Mouse (Mus musculus): ENCODE measurements at regions not wholly inside any gene's neighbourhood (a gene's known extent, or its start where the extent isn't known, plus 50 kb on each side); places are given as distances from the start of the nearest gene placed in this dataset.

DNA sequence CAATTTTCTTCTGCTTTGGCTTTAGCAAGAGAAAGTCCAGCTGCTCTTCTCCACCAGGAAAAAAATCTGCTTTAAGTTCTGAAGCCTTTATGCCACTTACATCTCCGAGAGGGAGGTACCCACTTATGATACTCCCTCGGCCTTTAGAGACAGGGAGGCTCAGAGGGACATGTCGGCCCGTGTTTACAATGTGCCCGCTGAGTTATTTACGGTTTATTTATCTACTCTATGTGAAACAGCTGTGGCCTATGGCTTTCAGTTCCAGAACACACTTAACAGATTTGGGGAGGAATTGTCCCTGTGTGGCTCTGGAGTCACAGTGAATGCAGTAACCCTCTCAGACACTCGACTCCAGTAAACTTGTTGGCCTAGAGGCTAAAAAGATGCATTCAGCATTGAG is 409.3 kb upstream of the Tnp1 start:
- ATAC-seq (replicated peaks; ENCODE audit: low FRiP score): no peak

GRCm38 (mm10) chr1:73418196-73418595 is 402.5 kb upstream of the Tnp1 start:
- Histone ChIP-seq H3K4me2 (no peak overlapping the region), H3K27ac (ENCODE audit: low read depth, low read length) (no peak overlapping the region), H3K4me1 (replicated peaks; ENCODE audit: control insufficient read depth, insufficient read depth, low read length) (no peaks in the 10 kb centered on the region), H3K9ac (ENCODE audit: low read depth, low read length) (no peak overlapping the region), H3K27me3 (replicated peaks; ENCODE audit: control insufficient read depth, insufficient read depth, low read length) (no peaks in the 10 kb centered on the region), H3K9me3 (ENCODE audit: control insufficient read depth, low read length) (no peaks in the 10 kb centered on the region), H3K4me3 (ENCODE audit: low read depth, low read length) (no peak overlapping the region), H3K36me3 (ENCODE audit: control insufficient read depth, insufficient read depth, low read length) (no peaks in the 10 kb centered on the region)
- DNase-seq (ENCODE audit: low spot score) (no peak), ATAC-seq (replicated peaks; ENCODE audit: low FRiP score) (no peak)
- 69% methylated on average over 2 of the region's 2 CpGs for whole genome bisulfite sequencing

More for the DNA sequence above, 409.3 kb upstream of the Tnp1 start:
- Histone ChIP-seq H3K4me1 (replicated peaks; ENCODE audit: control insufficient read depth, insufficient read depth, low read length) (no peaks in the 10 kb centered on the region), H3K4me2 (no peak overlapping the region), H3K27ac (ENCODE audit: low read depth, low read length) (no peak overlapping the region), H3K9ac (ENCODE audit: low read depth, low read length) (no peak overlapping the region), H3K9me3 (ENCODE audit: control insufficient read depth, low read length) (no peaks in the 10 kb centered on the region), H3K4me3 (ENCODE audit: low read depth, low read length) (no peak overlapping the region), H3K36me3 (ENCODE audit: control insufficient read depth, insufficient read depth, low read length) (no peaks in the 10 kb centered on the region), H3K27me3 (replicated peaks; ENCODE audit: control insufficient read depth, insufficient read depth, low read length) (no peaks in the 10 kb centered on the region)
- WGBS: 69% methylated on average over 7 of the region's 7 CpGs
- DNase-seq (ENCODE audit: low spot score): no peak

GRCm38 (mm10) chr1:73411452-73411851 is 395.7 kb upstream of the Tnp1 start:
- no peak overlapping the region for H3K9ac ChIP-seq (ENCODE audit: low read depth, low read length)
- H3K4me2 ChIP-seq: no peak overlapping the region
- 90% methylated on average over 2 of the region's 2 CpGs for WGBS
- H3K4me3 ChIP-seq (ENCODE audit: low read depth, low read length): no peak overlapping the region
- DNase-seq (ENCODE audit: low spot score) (no peak), ATAC-seq (replicated peaks; ENCODE audit: low FRiP score) (no peak)
- no peaks in the 10 kb centered on the region for H3K27me3 ChIP-seq (replicated peaks; ENCODE audit: control insufficient read depth, insufficient read depth, low read length)
- no peak overlapping the region for H3K27ac ChIP-seq (ENCODE audit: low read depth, low read length)
- H3K4me1 ChIP-seq (replicated peaks; ENCODE audit: control insufficient read depth, insufficient read depth, low read length): no peaks in the 10 kb centered on the region
- no peaks in the 10 kb centered on the region for H3K9me3 ChIP-seq (ENCODE audit: control insufficient read depth, low read length)
- H3K36me3 ChIP-seq (ENCODE audit: control insufficient read depth, insufficient read depth, low read length): no peaks in the 10 kb centered on the region

- H3K4me1 ChIP-seq (replicated peaks; ENCODE audit: control insufficient read depth, insufficient read depth, low read length): no peaks in the 10 kb centered on the region
- H3K27me3 ChIP-seq (replicated peaks; ENCODE audit: control insufficient read depth, insufficient read depth, low read length): no peaks in the 10 kb centered on the region
- DNase-seq (ENCODE audit: low spot score): no peak
- ATAC-seq (replicated peaks; ENCODE audit: low FRiP score): no peak
- H3K9me3 ChIP-seq (ENCODE audit: control insufficient read depth, low read length): no peaks in the 10 kb centered on the region
- no peak overlapping the region for H3K4me3 ChIP-seq (ENCODE audit: low read depth, low read length)
- WGBS: 58% methylated on average over 3 of the region's 3 CpGs
- no peak overlapping the region for H3K4me2 ChIP-seq
- no peak overlapping the region for H3K27ac ChIP-seq (ENCODE audit: low read depth, low read length)
- H3K36me3 ChIP-seq (ENCODE audit: control insufficient read depth, insufficient read depth, low read length): no peaks in the 10 kb centered on the region
- H3K9ac ChIP-seq (ENCODE audit: low read depth, low read length): no peak overlapping the region
These were observed 383.5 kb upstream of the Tnp1 start for GRCm38 (mm10) chr1:73399178-73399577.

DNA sequence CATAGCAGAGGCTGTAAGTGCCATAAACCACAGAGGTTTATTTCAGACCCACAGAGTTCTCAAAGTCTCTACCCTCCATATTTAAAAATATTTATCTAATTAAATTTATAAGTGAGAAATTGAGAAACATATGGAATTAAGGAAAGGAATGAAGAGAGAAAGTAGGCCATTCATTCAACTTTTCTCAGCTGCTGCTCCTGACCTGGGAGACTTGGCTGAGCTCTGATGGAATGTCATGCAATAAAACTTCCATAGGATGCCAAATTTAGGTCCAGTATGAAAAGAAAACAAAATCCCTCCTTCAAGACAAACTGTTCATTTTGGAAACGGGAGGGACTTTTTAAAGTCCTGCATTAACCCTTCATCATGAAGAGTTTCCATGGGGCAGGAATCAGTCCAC is 379.3 kb upstream of the Tnp1 start:
- no peak overlapping the region for H3K4me3 ChIP-seq (ENCODE audit: low read depth, low read length)
- no peaks in the 10 kb centered on the region for H3K36me3 ChIP-seq (ENCODE audit: control insufficient read depth, insufficient read depth, low read length)
- no peak overlapping the region for H3K4me2 ChIP-seq
- H3K9ac ChIP-seq (ENCODE audit: low read depth, low read length): no peak overlapping the region
- no peaks in the 10 kb centered on the region for H3K9me3 ChIP-seq (ENCODE audit: control insufficient read depth, low read length)
- no peaks in the 10 kb centered on the region for H3K27me3 ChIP-seq (replicated peaks; ENCODE audit: control insufficient read depth, insufficient read depth, low read length)
- no peak overlapping the region for H3K27ac ChIP-seq (ENCODE audit: low read depth, low read length)
- H3K4me1 ChIP-seq (replicated peaks; ENCODE audit: control insufficient read depth, insufficient read depth, low read length): no peaks in the 10 kb centered on the region
- WGBS: 58% methylated on average over 1 of the region's 1 CpGs
- ATAC-seq (replicated peaks; ENCODE audit: low FRiP score) (no peak), DNase-seq (ENCODE audit: low spot score) (no peak)

DNA sequence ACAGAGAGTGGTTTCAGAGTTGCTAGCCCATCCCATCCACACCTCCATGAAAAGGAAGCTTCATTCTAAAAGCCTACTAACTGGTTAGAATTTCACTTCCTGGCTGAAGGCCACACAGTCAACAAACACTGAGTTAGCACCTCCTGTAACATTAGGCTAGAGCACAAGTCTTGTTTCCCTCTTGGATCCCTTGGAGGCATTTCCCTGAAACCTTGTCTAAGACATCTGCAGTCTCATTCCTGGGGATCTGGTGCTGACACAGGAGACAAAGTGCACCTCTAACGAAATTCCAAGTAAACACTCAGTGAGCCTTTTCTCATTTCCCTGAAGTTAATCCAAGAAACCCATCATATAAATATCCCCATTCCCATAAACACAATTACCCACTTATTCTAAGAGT is 378.8 kb upstream of the Tnp1 start:
- DNase-seq (ENCODE audit: low spot score) (no peak), ATAC-seq (replicated peaks; ENCODE audit: low FRiP score) (no peak)
- Histone ChIP-seq H3K27me3 (replicated peaks; ENCODE audit: control insufficient read depth, insufficient read depth, low read length) (no peaks in the 10 kb centered on the region), H3K4me2 (no peak overlapping the region), H3K4me1 (replicated peaks; ENCODE audit: control insufficient read depth, insufficient read depth, low read length) (no peaks in the 10 kb centered on the region), H3K4me3 (ENCODE audit: low read depth, low read length) (no peak overlapping the region), H3K36me3 (ENCODE audit: control insufficient read depth, insufficient read depth, low read length) (no peaks in the 10 kb centered on the region), H3K9me3 (ENCODE audit: control insufficient read depth, low read length) (no peaks in the 10 kb centered on the region), H3K27ac (ENCODE audit: low read depth, low read length) (no peak overlapping the region), H3K9ac (ENCODE audit: low read depth, low read length) (no peak overlapping the region)
- WGBS: 60% methylated on average over 1 of the region's 1 CpGs

DNA sequence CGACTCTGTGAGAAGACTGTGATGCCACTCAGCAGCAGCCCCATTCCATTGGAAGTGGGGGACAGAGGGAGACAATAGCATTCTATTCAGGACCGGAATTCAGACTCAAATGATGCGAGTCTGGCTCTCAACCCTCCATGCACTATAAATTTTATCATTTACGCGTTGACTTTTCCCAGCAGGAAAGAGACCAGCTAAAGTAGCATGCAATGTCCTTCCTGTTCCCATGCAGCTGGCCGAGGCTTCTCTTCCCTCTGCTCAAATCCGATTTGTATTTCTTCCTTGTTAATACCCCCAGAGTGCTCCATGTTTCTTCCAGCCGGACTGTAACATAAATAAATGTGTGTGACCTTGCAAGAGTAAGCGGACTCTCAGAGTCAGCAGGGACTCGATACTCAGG is 376.4 kb upstream of the Tnp1 start:
- H3K4me3 ChIP-seq (ENCODE audit: low read depth, low read length): no peak overlapping the region
- WGBS: 73% methylated on average over 10 of the region's 10 CpGs
- H3K4me2 ChIP-seq: no peak overlapping the region
- DNase-seq (ENCODE audit: low spot score): no peak
- no peak overlapping the region for H3K9ac ChIP-seq (ENCODE audit: low read depth, low read length)
- no peaks in the 10 kb centered on the region for H3K27me3 ChIP-seq (replicated peaks; ENCODE audit: control insufficient read depth, insufficient read depth, low read length)
- no peaks in the 10 kb centered on the region for H3K9me3 ChIP-seq (ENCODE audit: control insufficient read depth, low read length)
- no peak for ATAC-seq (replicated peaks; ENCODE audit: low FRiP score)
- H3K4me1 ChIP-seq (replicated peaks; ENCODE audit: control insufficient read depth, insufficient read depth, low read length): no peaks in the 10 kb centered on the region
- no peak overlapping the region for H3K27ac ChIP-seq (ENCODE audit: low read depth, low read length)
- no peaks in the 10 kb centered on the region for H3K36me3 ChIP-seq (ENCODE audit: control insufficient read depth, insufficient read depth, low read length)

DNA sequence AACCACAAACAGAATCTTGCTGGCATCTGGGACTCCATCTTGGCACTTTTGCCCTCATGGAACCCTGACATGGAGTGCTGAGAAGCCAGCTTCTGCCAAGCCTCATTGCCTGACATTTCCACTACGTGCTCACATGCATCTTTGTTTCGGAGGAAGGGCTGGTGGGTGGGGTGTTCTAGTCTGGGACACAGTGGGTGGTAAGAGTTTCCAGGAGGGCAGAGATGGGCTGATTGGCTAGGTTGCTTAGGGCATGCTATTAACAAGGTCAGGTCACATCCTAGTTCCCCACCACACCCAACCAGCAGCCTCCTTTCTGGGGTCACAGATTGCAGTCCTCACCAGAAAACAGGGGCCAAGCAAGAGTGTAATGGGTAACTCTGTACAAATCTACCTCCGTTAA is 374.3 kb upstream of the Tnp1 start:
- no peaks in the 10 kb centered on the region for H3K27me3 ChIP-seq (replicated peaks; ENCODE audit: control insufficient read depth, insufficient read depth, low read length)
- 77% methylated on average over 3 of the region's 3 CpGs for WGBS
- no peaks in the 10 kb centered on the region for H3K4me1 ChIP-seq (replicated peaks; ENCODE audit: control insufficient read depth, insufficient read depth, low read length)

GRCm38 (mm10) chr1:73389174-73389573 is 373.5 kb upstream of the Tnp1 start:
- no peak overlapping the region for H3K9ac ChIP-seq (ENCODE audit: low read depth, low read length)
- H3K27me3 ChIP-seq (replicated peaks; ENCODE audit: control insufficient read depth, insufficient read depth, low read length): no peaks in the 10 kb centered on the region
- no peak overlapping the region for H3K4me3 ChIP-seq (ENCODE audit: low read depth, low read length)
- no peaks in the 10 kb centered on the region for H3K9me3 ChIP-seq (ENCODE audit: control insufficient read depth, low read length)
- no peaks in the 10 kb centered on the region for H3K4me1 ChIP-seq (replicated peaks; ENCODE audit: control insufficient read depth, insufficient read depth, low read length)
- DNase-seq (ENCODE audit: low spot score) (no peak), ATAC-seq (replicated peaks; ENCODE audit: low FRiP score) (no peak)
- no peak overlapping the region for H3K27ac ChIP-seq (ENCODE audit: low read depth, low read length)
- no peak overlapping the region for H3K4me2 ChIP-seq
- 71% methylated on average over 3 of the region's 3 CpGs for WGBS
- no peaks in the 10 kb centered on the region for H3K36me3 ChIP-seq (ENCODE audit: control insufficient read depth, insufficient read depth, low read length)

More for the DNA sequence above, 374.3 kb upstream of the Tnp1 start:
- Histone ChIP-seq H3K36me3 (ENCODE audit: control insufficient read depth, insufficient read depth, low read length) (no peaks in the 10 kb centered on the region), H3K9me3 (ENCODE audit: control insufficient read depth, low read length) (no peaks in the 10 kb centered on the region), H3K4me3 (ENCODE audit: low read depth, low read length) (no peak overlapping the region), H3K9ac (ENCODE audit: low read depth, low read length) (no peak overlapping the region), H3K27ac (ENCODE audit: low read depth, low read length) (no peak overlapping the region), H3K4me2 (no peak overlapping the region)
- no peak for ATAC-seq (replicated peaks; ENCODE audit: low FRiP score)
- DNase-seq (ENCODE audit: low spot score): no peak

Data from liver, embryonic 11.5 days (tissue).